ENCODE assay signal across 28 mouse cellular contexts in genomic region chr11:102290141-102290540, GRCm38 (mm10). TPM values are rescaled to one million over a fixed set of nuclear protein-coding genes. Genes with fewer than 3 reads are reported as not detected.
A peak's percentile ranks its signal among the peaks of the same experiment; 100 is the strongest.
DNase-seq lines count a peak whose midpoint lies in the region; ATAC-seq and TF ChIP-seq lines count a peak whose summit lies in the region.
"Had no signal": no experiment of that assay in that cellular context is flagged by ENCODE, and none has a peak within 500 bp of the region (broad histone marks: within the 10 kb centered on the region; RNA-seq: fewer than 3 reads in every experiment).

No protein-coding gene starts in this region.

- peaks cover 21% of the 10 kb centered on the region for H3K79me2 ChIP-seq in myocyte (ENCODE audit: control insufficient read depth, insufficient read depth)

- no peak overlapping the region for H3K4me3 ChIP-seq in kidney, adult 2 months (ENCODE audit: insufficient read depth, low read depth, low read length)
- H3K4me3 ChIP-seq in midbrain, embryonic 14.5 days (replicated peaks; ENCODE audit: low read depth, low read length): no peak overlapping the region
- H3K4me3 ChIP-seq in midbrain, postnatal 0 days (ENCODE audit: low read depth, low read length): no peak overlapping the region
- no peak overlapping the region for H3K4me3 ChIP-seq in myocyte
- H3K4me3 ChIP-seq: embryonic facial prominence, embryonic 15.5 days; intestine, embryonic 15.5 days; limb, embryonic 15.5 days had no signal

- no peaks in the 10 kb centered on the region; the same call in 1 of the 2 replicates for H3K36me3 ChIP-seq in kidney, adult 2 months (ENCODE audit: control insufficient read depth, insufficient read depth, low read length)
- peaks cover 74% of the 10 kb centered on the region for H3K36me3 ChIP-seq in midbrain, embryonic 14.5 days (ENCODE audit: control insufficient read depth, insufficient read depth, low read length)
- peaks cover 51% of the 10 kb centered on the region for H3K36me3 ChIP-seq in midbrain, postnatal 0 days (ENCODE audit: insufficient read depth, low read length)
- peaks cover 22% of the 10 kb centered on the region for H3K36me3 ChIP-seq in myocyte (ENCODE audit: control insufficient read depth, insufficient read depth)

- ATAC-seq in midbrain, embryonic 14.5 days (ENCODE audit: low FRiP score, low TSS enrichment): no peak
- ATAC-seq in midbrain, postnatal 0 days (ENCODE audit: low FRiP score): no peak
- ATAC-seq: forebrain, embryonic 16.5 days; hindbrain, embryonic 16.5 days; intestine, embryonic 15.5 days; midbrain, embryonic 16.5 days; Patski had no signal

- TF ChIP-seq POLR2A in kidney, adult 2 months (IDR thresholded peaks at IDR 0.05; ENCODE audit: low read depth, low read length): no peak
- TF ChIP-seq POLR2A in myocyte (IDR thresholded peaks at IDR 0.05; ENCODE audit: insufficient read length, low read depth): no peak

- peak; percentile 31 for DNase-seq in cerebellum, adult 9-11 months
- DNase-seq in cerebellum, adult 18-20 months: no peak
- DNase-seq in kidney, adult 2 months: peak; percentile 21
- DNase-seq in kidney, adult 11 months: no peak
- DNase-seq in midbrain, embryonic 14.5 days: no peak
- DNase-seq in midbrain, postnatal 0 days (ENCODE audit: low spot score): no peak
- DNase-seq in natural killer cell, adult 2 months (ENCODE audit: low spot score in 2 of 2): no peak
- DNase-seq: adrenal gland, adult 2 months; cerebellum, adult 11 months; cerebellum, postnatal 25 days; embryo, embryonic 11 days; gastrocnemius, postnatal 10 days; kidney, postnatal 4 days; retina, postnatal 1 day; right cerebral cortex, postnatal 25 days; spleen, adult 18-20 months; thymus, postnatal 14 days had no signal

- 59% methylated on average over 4 of the region's 4 CpGs for WGBS in kidney, adult 2 months
- 87% methylated on average over 4 of the region's 4 CpGs for WGBS in midbrain, embryonic 14.5 days
- 83% methylated on average over 4 of the region's 4 CpGs for WGBS in midbrain, postnatal 0 days

- H3K4me2 ChIP-seq in midbrain, embryonic 14.5 days (ENCODE audit: low read length): no peak overlapping the region
- no peak overlapping the region for H3K4me2 ChIP-seq in midbrain, postnatal 0 days (ENCODE audit: low read depth, low read length, poor library complexity, severe bottlenecking)
- H3K4me2 ChIP-seq in myocyte (ENCODE audit: low read depth): no peak overlapping the region
- H3K4me2 ChIP-seq: embryonic facial prominence, embryonic 15.5 days; heart, embryonic 11.5 days; intestine, embryonic 15.5 days; limb, embryonic 15.5 days had no signal

- no peak for TF ChIP-seq CTCF in kidney, adult 2 months (conservative IDR thresholded peaks at IDR 0.05; ENCODE audit: insufficient read depth, insufficient read length, low read depth, low read length)
- TF ChIP-seq CTCF in midbrain, postnatal 0 days (IDR thresholded peaks at IDR 0.05): no peak

- no peaks in the 10 kb centered on the region for H3K27me3 ChIP-seq in kidney, adult 2 months (replicated peaks; ENCODE audit: control insufficient read depth, insufficient read depth, low read length)
- no peaks in the 10 kb centered on the region for H3K27me3 ChIP-seq in midbrain, embryonic 14.5 days (ENCODE audit: control insufficient read depth, insufficient read depth, low read length)
- H3K27me3 ChIP-seq in midbrain, postnatal 0 days (ENCODE audit: insufficient read depth, low read length): no peaks in the 10 kb centered on the region
- H3K27me3 ChIP-seq in myocyte (ENCODE audit: control insufficient read depth, insufficient read depth, insufficient read length): no peaks in the 10 kb centered on the region
- H3K27me3 ChIP-seq: embryonic facial prominence, embryonic 15.5 days; intestine, embryonic 15.5 days; limb, embryonic 15.5 days; Patski had no signal

- H3K9me3 ChIP-seq in midbrain, embryonic 14.5 days (ENCODE audit: control insufficient read depth, low read length): no peaks in the 10 kb centered on the region
- H3K9me3 ChIP-seq in midbrain, postnatal 0 days (ENCODE audit: low read length): no peaks in the 10 kb centered on the region
- H3K9me3 ChIP-seq: embryonic facial prominence, embryonic 15.5 days; G1E; intestine, embryonic 15.5 days; limb, embryonic 15.5 days had no signal

- H3K4me1 ChIP-seq in kidney, adult 2 months (ENCODE audit: control insufficient read depth, insufficient read depth, low read length): peaks cover 7% of the 10 kb centered on the region
- peaks cover 21% of the 10 kb centered on the region for H3K4me1 ChIP-seq in midbrain, embryonic 14.5 days (ENCODE audit: control insufficient read depth, insufficient read depth, low read length)
- H3K4me1 ChIP-seq in midbrain, postnatal 0 days (ENCODE audit: insufficient read depth, low read length): peaks cover 11% of the 10 kb centered on the region; the same call in 1 of the 2 replicates

- no peak overlapping the region for H3ac ChIP-seq in myocyte (ENCODE audit: control insufficient read depth, insufficient read length)

- no peak overlapping the region for H3K27ac ChIP-seq in kidney, adult 2 months (ENCODE audit: insufficient read depth, low read depth, low read length)
- H3K27ac ChIP-seq in midbrain, embryonic 14.5 days (replicated peaks; ENCODE audit: low read depth, low read length): no peak overlapping the region
- H3K27ac ChIP-seq in midbrain, postnatal 0 days (ENCODE audit: low read depth, low read length): no peak overlapping the region
- H3K27ac ChIP-seq: intestine, embryonic 15.5 days; limb, embryonic 15.5 days had no signal

- H3K9ac ChIP-seq in midbrain, embryonic 14.5 days (replicated peaks; ENCODE audit: low read length): peak overlapping the region; percentile 9; the same call in 1 of the 2 replicates
- no peak overlapping the region for H3K9ac ChIP-seq in midbrain, postnatal 0 days (replicated peaks; ENCODE audit: low read length, poor library complexity, severe bottlenecking)
- H3K9ac ChIP-seq: embryonic facial prominence, embryonic 15.5 days; intestine, embryonic 15.5 days; limb, embryonic 15.5 days had no signal

TF ChIP-seq in myocyte, 11 proteins besides CTCF, POLR2A, EP300 and RAD21:
- TF ChIP-seq CEBPB (IDR thresholded peaks at IDR 0.05; ENCODE audit: insufficient read depth, poor library complexity, severe bottlenecking): no peak
- peak; percentile 31 for TF ChIP-seq POLR2AphosphoS2 (IDR thresholded peaks at IDR 0.05; ENCODE audit: insufficient read length, low read depth)

RNA-seq across cellular contexts. Expression of gene Tmub2, which starts 5.4 kb away (rescaled TPM):
- polyA plus RNA-seq in kidney, adult 2 months (2012; rRNA removed): 59.7 and 66.9 TPM in 2 replicates
- polyA plus RNA-seq in midbrain, embryonic 14.5 days (2014; fragmentation: Nextera tagmentation; extraction: Ambion mirVana): 76.4 and 78.4 TPM in 2 replicates
- total RNA-seq in midbrain, postnatal 0 days (2014; rRNA removed): 80.5 and 90.8 TPM in 2 replicates
- polyA plus RNA-seq in midbrain, postnatal 0 days (2015; fragmentation: Nextera tagmentation; extraction: Ambion mirVana): 65.4 and 73.9 TPM in 2 replicates
- 39.5 TPM for polyA plus RNA-seq in myocyte (2012; fragmentation: generic; extraction: Trizol)

RNA-seq across cellular contexts. Expression of gene Atxn7l3, which starts 6.3 kb away (rescaled TPM):
- 28.0 TPM in 2 replicates for polyA plus RNA-seq in kidney, adult 2 months (2012; rRNA removed)
- polyA plus RNA-seq in midbrain, embryonic 14.5 days (2014; fragmentation: Nextera tagmentation; extraction: Ambion mirVana): 38.5 and 42.4 TPM in 2 replicates
- 166 and 169 TPM in 2 replicates for total RNA-seq in midbrain, postnatal 0 days (2014; rRNA removed)
- 25.4 and 26.5 TPM in 2 replicates for polyA plus RNA-seq in midbrain, postnatal 0 days (2015; fragmentation: Nextera tagmentation; extraction: Ambion mirVana)
- polyA plus RNA-seq in myocyte (2012; fragmentation: generic; extraction: Trizol): 39.5 TPM

RNA-seq across cellular contexts. Expression of gene Asb16, which starts 21.6 kb away (rescaled TPM):
- 0.10 and 0.70 TPM in 2 replicates for polyA plus RNA-seq in kidney, adult 2 months (2012; rRNA removed)
- polyA plus RNA-seq in midbrain, embryonic 14.5 days (2014; fragmentation: Nextera tagmentation; extraction: Ambion mirVana): 0.12 TPM in 1 of 2 replicates, not detected in the other
- total RNA-seq in midbrain, postnatal 0 days (2014; rRNA removed): 2.3 and 2.5 TPM in 2 replicates
- polyA plus RNA-seq in midbrain, postnatal 0 days (2015; fragmentation: Nextera tagmentation; extraction: Ambion mirVana): 0.28 and 0.32 TPM in 2 replicates
- 5.1 TPM for polyA plus RNA-seq in myocyte (2012; fragmentation: generic; extraction: Trizol)
- polyA plus RNA-seq: forebrain, embryonic 16.5 days; G1E; intestine, embryonic 15.5 days; neural tube, embryonic 11.5 days had no signal

RNA-seq across cellular contexts. Expression of gene Ubtf, which starts 29.4 kb away (rescaled TPM):
- polyA plus RNA-seq in kidney, adult 2 months (2012; rRNA removed): 27.0 and 30.3 TPM in 2 replicates
- polyA plus RNA-seq in midbrain, embryonic 14.5 days (2014; fragmentation: Nextera tagmentation; extraction: Ambion mirVana): 77.6 and 84.4 TPM in 2 replicates
- 64.3 and 71.4 TPM in 2 replicates for total RNA-seq in midbrain, postnatal 0 days (2014; rRNA removed)
- polyA plus RNA-seq in midbrain, postnatal 0 days (2015; fragmentation: Nextera tagmentation; extraction: Ambion mirVana): 56.3 and 64.3 TPM in 2 replicates
- 58.6 TPM for polyA plus RNA-seq in myocyte (2012; fragmentation: generic; extraction: Trizol)

RNA-seq across cellular contexts. Expression of gene BC030867, which starts 41.5 kb away (rescaled TPM):
- 0.41 and 0.81 TPM in 2 replicates for polyA plus RNA-seq in kidney, adult 2 months (2012; rRNA removed)
- 2.6 and 3.0 TPM in 2 replicates for polyA plus RNA-seq in midbrain, embryonic 14.5 days (2014; fragmentation: Nextera tagmentation; extraction: Ambion mirVana)
- 2.1 TPM in 2 replicates for total RNA-seq in midbrain, postnatal 0 days (2014; rRNA removed)
- polyA plus RNA-seq in midbrain, postnatal 0 days (2015; fragmentation: Nextera tagmentation; extraction: Ambion mirVana): 0.53 and 0.60 TPM in 2 replicates
- polyA plus RNA-seq in myocyte (2012; fragmentation: generic; extraction: Trizol): 4.4 TPM

Comparison
In these comparisons a context has a peak if more than half of its experiments do, and no peak if none do; other contexts are left out.
1. DNase-seq: peak in cerebellum, adult 9-11 months (single experiment) and kidney, adult 2 months (single experiment); none in cerebellum, adult 18-20 months (0 of 2), kidney, adult 11 months (single experiment), midbrain, embryonic 14.5 days (single experiment), midbrain, postnatal 0 days (single experiment) and natural killer cell, adult 2 months (0 of 2).